Mouse (Mus musculus) lung, postnatal 25 days (tissue): ENCODE measurements around the gene Slc6a3.

Source experiments
- DNase-seq: peaks from one replicate; pipeline ENCODE4 v3.0.0; 2022; ENCODE audit warnings: low spot score

Slc6a3 gene

GRCm38 (mm10) chr13:73536403-73536821 is at the start of gene Slc6a3:
Gene Slc6a3, plus strand, starts transcription at chr13:73536747.
- DNase-seq, result peak; percentile 51

GRCm38 (mm10) chr13:73488105-73488504 is 48.4 kb upstream of the Slc6a3 start:
- DNase-seq, result no peak

GRCm38 (mm10) chr13:73488707-73489106 is 47.8 kb upstream of the Slc6a3 start:
- no peak for DNase-seq

- peak; percentile 49 for DNase-seq
Measured at GRCm38 (mm10) chr13:73489986-73490385, 46.6 kb upstream of the Slc6a3 start.

- no peak for DNase-seq
Measured at GRCm38 (mm10) chr13:73490564-73491170, 45.9 kb upstream of the Slc6a3 start.

GRCm38 (mm10) chr13:73493183-73493582 is 43.4 kb upstream of the Slc6a3 start:
- DNase-seq, result no peak

- no peak for DNase-seq
Measured at GRCm38 (mm10) chr13:73494528-73494927, 42.0 kb upstream of the Slc6a3 start.

GRCm38 (mm10) chr13:73496137-73496536 is 40.4 kb upstream of the Slc6a3 start:
- DNase-seq, result no peak

- DNase-seq, result peak; percentile 54
Measured at GRCm38 (mm10) chr13:73499893-73500604, 36.5 kb upstream of the Slc6a3 start.

- DNase-seq, result no peak
Measured at GRCm38 (mm10) chr13:73502719-73503118, 33.8 kb upstream of the Slc6a3 start.

- peak; percentile 80 for DNase-seq
Measured at GRCm38 (mm10) chr13:73505686-73506467, 30.7 kb upstream of the Slc6a3 start.

GRCm38 (mm10) chr13:73508817-73509550 is 27.6 kb upstream of the Slc6a3 start:
- peak; percentile 59 for DNase-seq

GRCm38 (mm10) chr13:73509869-73510268 is 26.7 kb upstream of the Slc6a3 start:
- no peak for DNase-seq

GRCm38 (mm10) chr13:73512776-73513673 is 23.5 kb upstream of the Slc6a3 start:
- peak; percentile 72 for DNase-seq

GRCm38 (mm10) chr13:73516886-73517285 is 19.7 kb upstream of the Slc6a3 start:
- no peak for DNase-seq

- no peak for DNase-seq
Measured at GRCm38 (mm10) chr13:73533716-73534115, 2.8 kb upstream of the Slc6a3 start.

- no peak for DNase-seq
Measured at GRCm38 (mm10) chr13:73535287-73535686, 1.3 kb upstream of the Slc6a3 start.

GRCm38 (mm10) chr13:73536824-73537223 is 277 bp downstream of the Slc6a3 start:
- no peak for DNase-seq

GRCm38 (mm10) chr13:73564201-73564600 is 27.7 kb downstream of the Slc6a3 start:
- no peak for DNase-seq

GRCm38 (mm10) chr13:73575051-73575450 is 38.5 kb downstream of the Slc6a3 start:
- no peak for DNase-seq

GRCm38 (mm10) chr13:73577277-73577676 is 40.7 kb downstream of the Slc6a3 start:
- no peak for DNase-seq
